Mouse (Mus musculus): ENCODE data around the gene Crocc.

Gene Crocc

GRCm38 (mm10) chr4:141060426-141061301, at the start of gene Crocc:
Gene Crocc (minus strand): TSS chr4:141060550.
- DNase-seq (ENCODE audit: low read depth, low spot score) = peak; percentile 99

GRCm38 (mm10) chr4:141108196-141108732, 47.9 kb upstream of the Crocc start:
- DNase-seq (ENCODE audit: low read depth, low spot score) = no peak

- DNase-seq (ENCODE audit: low read depth, low spot score) = no peak
These were observed 46.3 kb upstream of the Crocc start for GRCm38 (mm10) chr4:141106526-141107183.

- no peak for DNase-seq (ENCODE audit: low read depth, low spot score)
These were observed 41.5 kb upstream of the Crocc start for GRCm38 (mm10) chr4:141101855-141102254.

- DNase-seq (ENCODE audit: low read depth, low spot score) = no peak
These were observed 40.9 kb upstream of the Crocc start for GRCm38 (mm10) chr4:141101291-141101690.

GRCm38 (mm10) chr4:141099956-141100355, 39.6 kb upstream of the Crocc start:
- DNase-seq (ENCODE audit: low read depth, low spot score) = no peak

- DNase-seq (ENCODE audit: low read depth, low spot score) = no peak
These were observed 38.6 kb upstream of the Crocc start for GRCm38 (mm10) chr4:141098935-141099334.

- no peak for DNase-seq (ENCODE audit: low read depth, low spot score)
These were observed 36.4 kb upstream of the Crocc start for GRCm38 (mm10) chr4:141096710-141097109.

- DNase-seq (ENCODE audit: low read depth, low spot score) = no peak
These were observed 34.7 kb upstream of the Crocc start for GRCm38 (mm10) chr4:141095016-141095415.

- no peak for DNase-seq (ENCODE audit: low read depth, low spot score)
These were observed 28.4 kb upstream of the Crocc start for GRCm38 (mm10) chr4:141088714-141089113.

GRCm38 (mm10) chr4:141088033-141088432, 27.7 kb upstream of the Crocc start, which contains the start of gene Spata21:
Gene Spata21 (plus strand): TSS chr4:141088333.
- DNase-seq (ENCODE audit: low read depth, low spot score) = no peak

- no peak for DNase-seq (ENCODE audit: low read depth, low spot score)
These were observed 26.5 kb upstream of the Crocc start for GRCm38 (mm10) chr4:141086862-141087261.

- DNase-seq (ENCODE audit: low read depth, low spot score) = no peak
These were observed 18.3 kb upstream of the Crocc start for GRCm38 (mm10) chr4:141078510-141079137.

GRCm38 (mm10) chr4:141077681-141078509, 17.5 kb upstream of the Crocc start, which contains the start of gene Necap2:
Gene Necap2 (minus strand): TSS chr4:141078357.
- DNase-seq (ENCODE audit: low read depth, low spot score) = peak; percentile 95

GRCm38 (mm10) chr4:141076761-141077506, 16.6 kb upstream of the Crocc start:
- DNase-seq (ENCODE audit: low read depth, low spot score) = no peak

GRCm38 (mm10) chr4:141074109-141074508, 13.8 kb upstream of the Crocc start:
- DNase-seq (ENCODE audit: low read depth, low spot score) = no peak

- DNase-seq (ENCODE audit: low read depth, low spot score) = no peak
These were observed 13.3 kb upstream of the Crocc start for GRCm38 (mm10) chr4:141073661-141074060.

GRCm38 (mm10) chr4:141072502-141072901, 12.2 kb upstream of the Crocc start:
- no peak for DNase-seq (ENCODE audit: low read depth, low spot score)

- no peak for DNase-seq (ENCODE audit: low read depth, low spot score)
These were observed 9.4 kb upstream of the Crocc start for GRCm38 (mm10) chr4:141069731-141070130.

- DNase-seq (ENCODE audit: low read depth, low spot score) = no peak
These were observed 8.3 kb upstream of the Crocc start for GRCm38 (mm10) chr4:141068655-141069054.
